Mouse (Mus musculus): ENCODE measurements around the gene Reps2. TPM values are rescaled to one million over a fixed set of nuclear protein-coding genes. Genes with fewer than 3 reads are reported as not detected.

Reps2 gene
- 2.2 and 2.5 TPM in 2 replicates for polyA plus RNA-seq (2012; rRNA removed)
- 3.2 TPM in 2 replicates for polyA plus RNA-seq (2014; fragmentation: Nextera tagmentation; extraction: Ambion mirVana)

DNA sequence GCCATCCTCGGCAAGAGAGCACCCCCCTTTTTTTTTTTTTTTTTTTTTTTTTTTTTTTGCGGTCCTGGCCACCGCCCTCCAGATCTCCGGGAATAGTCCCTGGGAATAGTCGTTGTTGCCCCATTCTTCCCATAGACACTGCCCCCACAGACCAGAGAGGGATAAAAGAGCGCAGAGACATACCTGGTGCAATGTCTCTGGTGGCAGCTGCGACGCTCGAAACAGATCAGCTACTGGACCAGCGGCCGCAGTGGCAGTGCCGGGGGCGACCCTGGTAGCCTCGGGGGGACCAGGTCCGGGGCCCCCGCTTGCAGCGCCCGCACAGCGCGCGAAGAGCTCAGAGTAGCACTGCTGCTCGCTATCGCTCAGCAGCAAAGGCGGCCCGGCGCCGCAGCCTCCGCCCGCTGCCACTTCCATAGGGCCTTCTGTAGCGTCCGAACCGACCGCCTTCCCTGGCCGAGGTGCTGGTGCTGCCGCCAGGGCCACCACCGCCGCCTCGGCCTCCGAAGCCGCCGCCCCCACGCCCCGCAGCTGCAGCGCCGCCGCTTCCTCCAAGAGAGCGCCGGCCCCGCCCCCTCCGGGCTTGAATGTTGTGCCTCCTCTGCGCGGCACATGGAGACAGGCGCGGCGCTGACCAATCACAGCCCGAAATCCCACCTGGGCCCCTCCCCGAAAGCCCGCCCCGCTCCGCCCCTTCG is at the start of gene Reps2:
Reps2 (minus strand) TSS at position 559 of the 698 bp plus-strand sequence.
- 15% methylated on average over 32 of the region's 61 CpGs for WGBS
- Histone ChIP-seq H3K4me2 (replicated peaks; ENCODE audit: low read depth, low read length, severe bottlenecking) (peak within 1 kb of the TSS; percentile 63), H3K4me1 (ENCODE audit: control insufficient read depth, insufficient read depth, low read length) (no peaks in the 10 kb centered on the region), H3K27ac (replicated peaks; ENCODE audit: low read depth, low read length) (no peak within 1 kb of the TSS), H3K9me3 (ENCODE audit: control insufficient read depth, low read length) (no peaks in the 10 kb centered on the region), H3K36me3 (ENCODE audit: control insufficient read depth, insufficient read depth, low read length) (no peaks in the 10 kb centered on the region), H3K4me3 (replicated peaks; ENCODE audit: low read length) (peak within 1 kb of the TSS; percentile 52), H3K9ac (ENCODE audit: low read depth, low read length, severe bottlenecking) (peak within 1 kb of the TSS; percentile 59), H3K27me3 (ENCODE audit: control insufficient read depth, insufficient read depth, low read length) (no peaks in the 10 kb centered on the region; the same call in 1 of the 2 replicates)
- no peak for TF ChIP-seq POLR2A (IDR thresholded peaks at IDR 0.05; ENCODE audit: borderline replicate concordance, extremely low read depth, insufficient read depth, insufficient read length)
- peak; percentile 91 for ATAC-seq (ENCODE audit: low FRiP score, low read depth)
- DNase-seq (ENCODE audit: low spot score): peak; percentile 76

DNA sequence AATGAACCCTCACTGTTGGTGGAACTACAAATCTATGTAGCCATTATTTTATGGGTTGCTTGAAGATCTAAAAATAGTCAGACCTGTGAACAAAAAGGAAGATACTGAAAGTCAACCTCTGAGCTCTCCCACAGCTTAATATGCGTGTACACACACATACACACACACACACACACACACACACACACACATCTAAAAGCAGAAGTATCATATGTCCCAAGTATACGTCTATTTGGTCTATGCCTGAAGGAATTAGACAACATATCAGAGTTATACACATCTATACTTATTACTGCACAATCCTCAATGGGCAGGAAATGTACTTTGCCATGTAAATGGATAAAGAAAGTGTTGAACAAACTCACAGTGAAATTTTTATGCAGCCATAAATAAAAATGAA is 47.8 kb upstream of the Reps2 start:
- H3K4me3 ChIP-seq (replicated peaks; ENCODE audit: low read length): no peak overlapping the region
- WGBS: 69% methylated on average over 2 of the region's 2 CpGs
- no peak overlapping the region for H3K4me2 ChIP-seq (replicated peaks; ENCODE audit: low read depth, low read length, severe bottlenecking)
- H3K27ac ChIP-seq (replicated peaks; ENCODE audit: low read depth, low read length): no peak overlapping the region
- no peak for DNase-seq (ENCODE audit: low spot score)
- H3K36me3 ChIP-seq (ENCODE audit: control insufficient read depth, insufficient read depth, low read length): no peaks in the 10 kb centered on the region
- H3K27me3 ChIP-seq (ENCODE audit: control insufficient read depth, insufficient read depth, low read length): no peaks in the 10 kb centered on the region
- H3K9ac ChIP-seq (ENCODE audit: low read depth, low read length, severe bottlenecking): no peak overlapping the region
- no peak for ATAC-seq (ENCODE audit: low FRiP score, low read depth)
- H3K4me1 ChIP-seq (ENCODE audit: control insufficient read depth, insufficient read depth, low read length): no peaks in the 10 kb centered on the region
- H3K9me3 ChIP-seq (ENCODE audit: control insufficient read depth, low read length): no peaks in the 10 kb centered on the region
- TF ChIP-seq POLR2A (IDR thresholded peaks at IDR 0.05; ENCODE audit: borderline replicate concordance, extremely low read depth, insufficient read depth, insufficient read length): no peak

DNA sequence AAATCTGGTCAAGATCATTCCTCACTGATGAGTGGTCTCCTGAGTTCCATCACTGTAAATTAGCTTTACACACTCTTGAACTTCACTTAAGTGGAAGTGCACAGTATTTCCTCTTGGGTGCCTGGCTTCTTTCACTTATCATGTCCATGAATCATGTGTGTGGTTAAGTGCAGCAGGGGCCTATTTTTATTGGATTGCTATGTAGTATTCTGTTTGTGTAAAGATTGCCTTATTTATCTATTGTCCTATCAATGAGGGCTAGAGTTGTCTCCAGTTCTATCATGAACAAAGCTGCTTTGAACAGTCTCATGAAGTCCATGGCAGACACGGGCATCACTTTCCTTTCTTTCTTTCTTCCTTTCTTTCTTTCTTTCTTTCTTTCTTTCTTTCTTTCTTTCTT is 41.9 kb upstream of the Reps2 start:
- Histone ChIP-seq H3K27me3 (ENCODE audit: control insufficient read depth, insufficient read depth, low read length) (no peaks in the 10 kb centered on the region), H3K4me2 (replicated peaks; ENCODE audit: low read depth, low read length, severe bottlenecking) (no peak overlapping the region), H3K27ac (replicated peaks; ENCODE audit: low read depth, low read length) (no peak overlapping the region), H3K9ac (ENCODE audit: low read depth, low read length, severe bottlenecking) (no peak overlapping the region), H3K4me1 (ENCODE audit: control insufficient read depth, insufficient read depth, low read length) (no peaks in the 10 kb centered on the region), H3K36me3 (ENCODE audit: control insufficient read depth, insufficient read depth, low read length) (no peaks in the 10 kb centered on the region), H3K9me3 (ENCODE audit: control insufficient read depth, low read length) (no peaks in the 10 kb centered on the region), H3K4me3 (replicated peaks; ENCODE audit: low read length) (no peak overlapping the region)
- 83% methylated on average over 1 of the region's 1 CpGs for WGBS
- ATAC-seq (ENCODE audit: low FRiP score, low read depth) (no peak), DNase-seq (ENCODE audit: low spot score) (no peak)
- no peak for TF ChIP-seq POLR2A (IDR thresholded peaks at IDR 0.05; ENCODE audit: borderline replicate concordance, extremely low read depth, insufficient read depth, insufficient read length)

DNA sequence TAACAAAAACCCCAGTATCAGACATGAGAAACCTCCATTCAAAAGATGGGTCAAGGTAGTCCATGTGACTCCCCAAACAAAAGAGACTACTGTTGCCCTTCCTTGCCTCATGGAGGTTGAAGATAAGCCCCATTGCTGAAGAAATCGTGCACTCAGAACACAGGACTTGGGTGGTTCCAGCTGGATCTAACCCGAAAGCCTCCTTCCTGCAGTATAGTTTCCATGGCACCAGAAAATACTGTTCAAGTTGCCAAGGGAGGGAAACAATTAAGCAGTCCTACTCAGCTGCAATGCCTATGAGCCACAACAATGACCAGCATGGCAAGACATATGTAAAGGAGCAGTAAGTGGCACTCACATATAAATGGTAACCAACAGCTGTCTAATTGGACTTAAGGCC is 36.1 kb upstream of the Reps2 start:
- TF ChIP-seq POLR2A (IDR thresholded peaks at IDR 0.05; ENCODE audit: borderline replicate concordance, extremely low read depth, insufficient read depth, insufficient read length): no peak
- Histone ChIP-seq H3K36me3 (ENCODE audit: control insufficient read depth, insufficient read depth, low read length) (no peaks in the 10 kb centered on the region), H3K4me3 (replicated peaks; ENCODE audit: low read length) (no peak overlapping the region), H3K27ac (replicated peaks; ENCODE audit: low read depth, low read length) (no peak overlapping the region), H3K9ac (ENCODE audit: low read depth, low read length, severe bottlenecking) (no peak overlapping the region), H3K4me1 (ENCODE audit: control insufficient read depth, insufficient read depth, low read length) (no peaks in the 10 kb centered on the region), H3K4me2 (replicated peaks; ENCODE audit: low read depth, low read length, severe bottlenecking) (no peak overlapping the region), H3K27me3 (ENCODE audit: control insufficient read depth, insufficient read depth, low read length) (no peaks in the 10 kb centered on the region), H3K9me3 (ENCODE audit: control insufficient read depth, low read length) (no peaks in the 10 kb centered on the region)
- DNase-seq (ENCODE audit: low spot score) (no peak), ATAC-seq (ENCODE audit: low FRiP score, low read depth) (no peak)
- 75% methylated on average over 2 of the region's 2 CpGs for WGBS

DNA sequence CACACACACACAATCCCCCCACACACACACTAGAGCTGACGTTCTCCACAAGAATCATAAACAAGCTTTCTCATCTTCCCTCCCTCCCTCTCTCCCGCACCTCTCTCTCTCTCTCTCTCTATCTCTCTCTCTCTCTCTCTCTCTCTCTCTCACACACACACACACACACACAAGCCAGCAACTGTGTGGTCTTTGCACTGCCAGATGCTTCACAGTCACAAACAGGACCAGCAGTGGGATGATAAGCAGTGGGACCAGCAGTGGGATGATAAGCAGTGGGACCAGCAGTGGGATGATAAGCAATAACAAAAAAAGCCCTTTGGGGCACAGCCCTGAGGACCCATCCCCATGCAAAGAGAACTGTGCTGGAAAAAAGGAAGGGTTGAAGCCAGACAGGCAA is 35.4 kb upstream of the Reps2 start:
- Histone ChIP-seq H3K27ac (replicated peaks; ENCODE audit: low read depth, low read length) (no peak overlapping the region), H3K9ac (ENCODE audit: low read depth, low read length, severe bottlenecking) (no peak overlapping the region), H3K4me2 (replicated peaks; ENCODE audit: low read depth, low read length, severe bottlenecking) (no peak overlapping the region), H3K4me1 (ENCODE audit: control insufficient read depth, insufficient read depth, low read length) (no peaks in the 10 kb centered on the region), H3K4me3 (replicated peaks; ENCODE audit: low read length) (no peak overlapping the region), H3K27me3 (ENCODE audit: control insufficient read depth, insufficient read depth, low read length) (no peaks in the 10 kb centered on the region), H3K36me3 (ENCODE audit: control insufficient read depth, insufficient read depth, low read length) (no peaks in the 10 kb centered on the region), H3K9me3 (ENCODE audit: control insufficient read depth, low read length) (no peaks in the 10 kb centered on the region)
- no peak for DNase-seq (ENCODE audit: low spot score)
- no peak for ATAC-seq (ENCODE audit: low FRiP score, low read depth)
- TF ChIP-seq POLR2A (IDR thresholded peaks at IDR 0.05; ENCODE audit: borderline replicate concordance, extremely low read depth, insufficient read depth, insufficient read length): no peak
- WGBS: 78% methylated on average over 2 of the region's 2 CpGs

Data from limb, embryonic 14.5 days (tissue).